ENCODE assay signal across 29 mouse cellular contexts in the genomic region with DNA sequence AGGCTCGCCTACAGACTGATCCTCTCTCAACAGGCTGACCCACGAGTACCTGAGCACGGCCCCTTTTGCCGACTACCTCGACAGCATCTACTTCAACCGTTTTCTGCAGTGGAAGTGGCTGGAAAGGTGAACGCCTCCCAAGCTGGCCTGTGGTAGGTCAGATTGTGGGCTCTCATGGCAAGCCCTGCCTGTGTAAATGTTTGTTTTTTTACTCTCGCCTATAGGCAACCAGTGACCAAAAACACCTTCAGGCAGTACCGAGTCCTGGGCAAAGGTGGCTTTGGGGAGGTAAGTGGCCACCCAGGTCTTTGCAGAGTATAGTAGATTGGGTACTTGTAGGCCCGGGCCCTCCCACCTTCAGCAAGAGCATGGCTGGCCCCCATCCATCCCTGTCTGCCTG. TPM values are rescaled to one million over a fixed set of nuclear protein-coding genes. Genes with fewer than 3 reads are reported as not detected.
DNase-seq lines count a peak whose midpoint lies in the region; ATAC-seq and TF ChIP-seq lines count a peak whose summit lies in the region.
"Had no signal": no experiment of that assay in that cellular context is flagged by ENCODE, and none has a peak within 500 bp of the region (broad histone marks: within the 10 kb centered on the region; RNA-seq: fewer than 3 reads in every experiment).

No protein-coding gene starts in this region.

- 0 out of 2 replicates have a peak overlapping the region, but pooled peaks have one; percentile 7 for H3K9ac ChIP-seq in limb, embryonic 15.5 days
- H3K9ac ChIP-seq in stomach, postnatal 0 days (ENCODE audit: low read length) = no peak overlapping the region
- H3K9ac ChIP-seq: embryonic facial prominence, embryonic 15.5 days; forebrain, embryonic 12.5 days; forebrain, postnatal 0 days; heart, embryonic 13.5 days; limb, embryonic 12.5 days; neural tube, embryonic 12.5 days had no signal

- peaks cover 23% of the 10 kb centered on the region for H3K4me1 ChIP-seq in limb, embryonic 15.5 days
- H3K4me1 ChIP-seq in limb, embryonic 10.5 days = peaks cover 16% of the 10 kb centered on the region
- peaks cover 83% of the 10 kb centered on the region for H3K4me1 ChIP-seq in E14TG2a.4 (replicated peaks; ENCODE audit: low read depth, low read length)
- no peaks in the 10 kb centered on the region; the same call in 1 of the 2 replicates for H3K4me1 ChIP-seq in stomach, postnatal 0 days (replicated peaks; ENCODE audit: control insufficient read depth, insufficient read depth)

- no peak for TF ChIP-seq CTCF in gastrocnemius, adult 2 months (IDR thresholded peaks at IDR 0.05)
- TF ChIP-seq CTCF in E14TG2a.4 (conservative IDR thresholded peaks at IDR 0.05; ENCODE audit: low read length) = no peak
- TF ChIP-seq CTCF in stomach, postnatal 0 days (IDR thresholded peaks at IDR 0.05; ENCODE audit: low read depth) = no peak

- no peak for ATAC-seq in limb, embryonic 15.5 days (ENCODE audit: insufficient number of reproducible peaks, low FRiP score, low TSS enrichment, low read depth)
- ATAC-seq in stomach, postnatal 0 days (ENCODE audit: low FRiP score, low TSS enrichment) = no peak
- ATAC-seq: midbrain, embryonic 16.5 days had no signal

- DNase-seq in gastrocnemius, adult 2 months = no peak
- DNase-seq in gastrocnemius, postnatal 36 days = no peak
- DNase-seq in limb, embryonic 10.5 days (ENCODE audit: low spot score) = no peak
- no peak for DNase-seq in stomach, postnatal 0 days (ENCODE audit: low spot score)
- DNase-seq in left cerebral cortex, adult 8-10 months (ENCODE audit: low spot score in 2 of 2) = no peak
- DNase-seq: kidney, adult 8-10 months; thymus, postnatal 14 days had no signal

- intact Hi-C loops in gastrocnemius, adult 2 months (cut with DNase I) = loop anchor here (2.0 kb wide), 2 partner anchors 18 to 62 kb away; partner anchors contain the start of gene Pdlim7
- intact Hi-C loops in gastrocnemius, postnatal 36 days (cut with DNase I) = no loop called here

- H3K27me3 ChIP-seq in limb, embryonic 15.5 days = no peaks in the 10 kb centered on the region
- no peaks in the 10 kb centered on the region for H3K27me3 ChIP-seq in limb, embryonic 10.5 days (ENCODE audit: low read depth, poor library complexity, severe bottlenecking)
- no peaks in the 10 kb centered on the region for H3K27me3 ChIP-seq in E14TG2a.4 (ENCODE audit: insufficient read depth, low read length)
- H3K27me3 ChIP-seq in stomach, postnatal 0 days (ENCODE audit: control insufficient read depth, insufficient read depth, low read length) = no peaks in the 10 kb centered on the region
- H3K27me3 ChIP-seq: embryonic facial prominence, embryonic 15.5 days; forebrain, embryonic 12.5 days; heart, embryonic 13.5 days; limb, embryonic 12.5 days; neural tube, embryonic 12.5 days had no signal

- H3K27ac ChIP-seq in gastrocnemius, adult 2 months = peak overlapping the region; percentile 89
- no peak overlapping the region for H3K27ac ChIP-seq in limb, embryonic 15.5 days
- H3K27ac ChIP-seq in limb, embryonic 10.5 days = no peak overlapping the region
- 0 out of 2 replicates have a peak overlapping the region, but pooled peaks have one; percentile 25 for H3K27ac ChIP-seq in stomach, postnatal 0 days (replicated peaks)
- H3K27ac ChIP-seq: embryonic facial prominence, embryonic 15.5 days; forebrain, embryonic 12.5 days; heart, embryonic 13.5 days; limb, embryonic 12.5 days; neural tube, embryonic 12.5 days had no signal

- no peak for TF ChIP-seq EP300 in stomach, postnatal 0 days (optimal IDR thresholded peaks at IDR 0.05)

- peaks cover 67% of the 10 kb centered on the region for H3K36me3 ChIP-seq in limb, embryonic 15.5 days
- peaks cover 85% of the 10 kb centered on the region for H3K36me3 ChIP-seq in limb, embryonic 10.5 days
- H3K36me3 ChIP-seq in E14TG2a.4 (ENCODE audit: insufficient read depth, low read length) = peaks cover 97% of the 10 kb centered on the region
- peaks cover 15% of the 10 kb centered on the region for H3K36me3 ChIP-seq in stomach, postnatal 0 days (ENCODE audit: control insufficient read depth, insufficient read depth, low read length)

- 89% methylated on average over 10 of the region's 10 CpGs for WGBS in limb, embryonic 15.5 days
- WGBS in limb, embryonic 10.5 days = 93% methylated on average over 10 of the region's 10 CpGs
- WGBS in stomach, postnatal 0 days = 79% methylated on average over 10 of the region's 10 CpGs

- H3K4me3 ChIP-seq in gastrocnemius, adult 2 months = peak overlapping the region; percentile 37
- H3K4me3 ChIP-seq in limb, embryonic 15.5 days = no peak overlapping the region
- H3K4me3 ChIP-seq in limb, embryonic 10.5 days = no peak overlapping the region
- H3K4me3 ChIP-seq in E14TG2a.4 (replicated peaks; ENCODE audit: low read length) = peak overlapping the region; percentile 51
- no peak overlapping the region for H3K4me3 ChIP-seq in stomach, postnatal 0 days (ENCODE audit: low read depth, low read length)
- H3K4me3 ChIP-seq: embryonic facial prominence, embryonic 15.5 days; forebrain, embryonic 12.5 days; heart, embryonic 13.5 days; limb, embryonic 12.5 days; neural tube, embryonic 12.5 days had no signal

- H3K9me3 ChIP-seq in limb, embryonic 15.5 days = no peaks in the 10 kb centered on the region
- no peaks in the 10 kb centered on the region for H3K9me3 ChIP-seq in limb, embryonic 10.5 days (replicated peaks)
- no peaks in the 10 kb centered on the region for H3K9me3 ChIP-seq in E14TG2a.4 (ENCODE audit: low read length)
- no peaks in the 10 kb centered on the region for H3K9me3 ChIP-seq in stomach, postnatal 0 days (ENCODE audit: control insufficient read depth, low read length)
- H3K9me3 ChIP-seq: embryonic facial prominence, embryonic 15.5 days; forebrain, embryonic 12.5 days; heart, embryonic 13.5 days; limb, embryonic 12.5 days; neural tube, embryonic 12.5 days had no signal

- H3K4me2 ChIP-seq in limb, embryonic 15.5 days = no peak overlapping the region
- no peak overlapping the region for H3K4me2 ChIP-seq in stomach, postnatal 0 days (replicated peaks; ENCODE audit: low read depth)
- H3K4me2 ChIP-seq: embryonic facial prominence, embryonic 15.5 days; forebrain, embryonic 12.5 days; heart, embryonic 13.5 days; limb, embryonic 12.5 days; liver, embryonic 11.5 days; neural tube, embryonic 12.5 days had no signal

RNA-seq across cellular contexts. Expression of gene Grk6, which starts 6.4 kb away (rescaled TPM):
- total RNA-seq in gastrocnemius, adult 2 months (2021) = 1 to 10 TPM; 9.6 to 10.0 TPM
- 10 to 100 TPM in 1 of 2 experiments, 1 to 10 TPM in 1; 9.1 to 10.8 TPM for total RNA-seq in gastrocnemius, postnatal 36 days (2021)
- polyA plus RNA-seq in limb, embryonic 15.5 days (2015; fragmentation: Nextera tagmentation; extraction: Ambion mirVana) = 34.3 and 39.0 TPM in 2 replicates
- polyA plus RNA-seq in limb, embryonic 10.5 days (2016; fragmentation: Nextera tagmentation; extraction: Ambion mirVana) = 63.6 and 71.1 TPM in 2 replicates
- 17.7 and 19.0 TPM in 2 replicates for polyA plus RNA-seq in stomach, postnatal 0 days (2015; fragmentation: Nextera tagmentation; extraction: Ambion mirVana)
- 10 to 100 TPM; 60.0 to 65.3 (median 61.9) TPM for total RNA-seq in left cerebral cortex, adult 8-10 months (2022)

RNA-seq across cellular contexts. Expression of gene Prr7, which starts 12.8 kb away (rescaled TPM):
- total RNA-seq in gastrocnemius, adult 2 months (2021) = under 1 TPM; 0.18 to 0.22 TPM
- total RNA-seq in gastrocnemius, postnatal 36 days (2021) = under 1 TPM; 0.62 to 0.77 TPM
- polyA plus RNA-seq in limb, embryonic 15.5 days (2015; fragmentation: Nextera tagmentation; extraction: Ambion mirVana) = 0.38 and 1.2 TPM in 2 replicates
- 0.34 and 0.35 TPM in 2 replicates for polyA plus RNA-seq in limb, embryonic 10.5 days (2016; fragmentation: Nextera tagmentation; extraction: Ambion mirVana)
- 0.13 and 0.28 TPM in 2 replicates for polyA plus RNA-seq in stomach, postnatal 0 days (2015; fragmentation: Nextera tagmentation; extraction: Ambion mirVana)
- 10 to 100 TPM; 50.8 to 62.7 (median 59.7) TPM for total RNA-seq in left cerebral cortex, adult 8-10 months (2022)
- polyA plus RNA-seq: heart, embryonic 13.5 days; liver, embryonic 16.5 days had no signal

RNA-seq across cellular contexts. Expression of gene F12, which starts 24.7 kb away (rescaled TPM):
- total RNA-seq in gastrocnemius, adult 2 months (2021) = not detected
- not detected for total RNA-seq in gastrocnemius, postnatal 36 days (2021)
- 0.17 TPM in 1 of 2 replicates, not detected in the other for polyA plus RNA-seq in limb, embryonic 15.5 days (2015; fragmentation: Nextera tagmentation; extraction: Ambion mirVana)
- 0.14 TPM in 1 of 2 replicates, not detected in the other for polyA plus RNA-seq in limb, embryonic 10.5 days (2016; fragmentation: Nextera tagmentation; extraction: Ambion mirVana)
- 0.41 and 0.68 TPM in 2 replicates for polyA plus RNA-seq in stomach, postnatal 0 days (2015; fragmentation: Nextera tagmentation; extraction: Ambion mirVana)
- under 1 TPM; 0.39 to 0.98 (median 0.75) TPM for total RNA-seq in left cerebral cortex, adult 8-10 months (2022)
- total RNA-seq: adrenal gland, adult 18-20 months; common myeloid progenitor, adult 5-6 weeks; forebrain, postnatal 0 days; gastrocnemius, postnatal 25 days; heart, adult 8-10 months; heart, postnatal 25 days had no signal
- polyA plus RNA-seq: forebrain, embryonic 12.5 days; hindbrain, embryonic 11.5 days; limb, embryonic 12.5 days; neural tube, embryonic 12.5 days had no signal

RNA-seq across cellular contexts. Expression of gene Pfn3, which starts 36.3 kb away (rescaled TPM):
- not detected for total RNA-seq in gastrocnemius, adult 2 months (2021)
- not detected for total RNA-seq in gastrocnemius, postnatal 36 days (2021)
- polyA plus RNA-seq in limb, embryonic 15.5 days (2015; fragmentation: Nextera tagmentation; extraction: Ambion mirVana) = not detected in 2 replicates
- polyA plus RNA-seq in limb, embryonic 10.5 days (2016; fragmentation: Nextera tagmentation; extraction: Ambion mirVana) = not detected in 2 replicates
- polyA plus RNA-seq in stomach, postnatal 0 days (2015; fragmentation: Nextera tagmentation; extraction: Ambion mirVana) = not detected in 2 replicates
- total RNA-seq in left cerebral cortex, adult 8-10 months (2022) = not detected
- total RNA-seq: adrenal gland, adult 18-20 months; adrenal gland, postnatal 25 days; common myeloid progenitor, adult 5-6 weeks; forebrain, postnatal 0 days; gastrocnemius, postnatal 25 days; heart, adult 8-10 months; heart, postnatal 25 days; layer of hippocampus, postnatal 36 days had no signal
- polyA plus RNA-seq: embryonic facial prominence, embryonic 15.5 days; forebrain, embryonic 12.5 days; heart, embryonic 13.5 days; hindbrain, embryonic 11.5 days; intestine, embryonic 14.5 days; large intestine, adult 2 months; limb, embryonic 12.5 days; liver, embryonic 11.5 days; liver, embryonic 16.5 days; lung, embryonic 16.5 days; neural tube, embryonic 12.5 days had no signal

RNA-seq across cellular contexts. Expression of gene Dbn1, which starts 36.6 kb away (rescaled TPM):
- total RNA-seq in gastrocnemius, adult 2 months (2021) = 1 to 10 TPM; 4.9 to 7.7 TPM
- 1 to 10 TPM; 7.7 TPM for total RNA-seq in gastrocnemius, postnatal 36 days (2021)
- polyA plus RNA-seq in limb, embryonic 15.5 days (2015; fragmentation: Nextera tagmentation; extraction: Ambion mirVana) = 162 and 172 TPM in 2 replicates
- 346 and 417 TPM in 2 replicates for polyA plus RNA-seq in limb, embryonic 10.5 days (2016; fragmentation: Nextera tagmentation; extraction: Ambion mirVana)
- polyA plus RNA-seq in stomach, postnatal 0 days (2015; fragmentation: Nextera tagmentation; extraction: Ambion mirVana) = 39.3 and 40.4 TPM in 2 replicates
- total RNA-seq in left cerebral cortex, adult 8-10 months (2022) = 100 to 1,000 TPM; 216 to 253 (median 234) TPM

Comparison
In these comparisons a context has a peak if more than half of its experiments do, and no peak if none do; other contexts are left out.
1. H3K27ac ChIP-seq: peak in gastrocnemius, adult 2 months (single experiment) and stomach, postnatal 0 days (single experiment); none in limb, embryonic 15.5 days (single experiment) and limb, embryonic 10.5 days (single experiment).
2. H3K4me3 ChIP-seq: peak in gastrocnemius, adult 2 months (single experiment) and E14TG2a.4 (single experiment); none in limb, embryonic 15.5 days (single experiment), limb, embryonic 10.5 days (single experiment) and stomach, postnatal 0 days (single experiment).
3. RNA of gene Grk6, which starts 6.4 kb away (total RNA-seq): 60.0 to 65.3 TPM in left cerebral cortex, adult 8-10 months; 9.1 to 10.8 TPM in gastrocnemius, postnatal 36 days and 9.6 to 10.0 TPM in gastrocnemius, adult 2 months; every median in the first group is over 4 times any median in the second.
4. RNA of gene Prr7, which starts 12.8 kb away (total RNA-seq): 50.8 to 62.7 TPM in left cerebral cortex, adult 8-10 months; 0.62 to 0.77 TPM in gastrocnemius, postnatal 36 days and 0.18 to 0.22 TPM in gastrocnemius, adult 2 months; every median in the first group is over 10 times any median in the second.